Mouse (Mus musculus): ENCODE data around the gene Nsf.
"Not testable (repeated sequence)": the region's sequence is repeated elsewhere in the genome, so short reads cannot be mapped to it uniquely, and the experiment has no call there.

- TF ChIP-seq CTCF (IDR thresholded peaks at IDR 0.05; ENCODE audit: borderline replicate concordance, extremely low read depth, insufficient read depth, insufficient read length); POLR2A (IDR thresholded peaks at IDR 0.05; ENCODE audit: borderline replicate concordance, extremely low read depth, insufficient read depth, insufficient read length, poor library complexity, severe bottlenecking): not testable (repeated sequence)
Measured at GRCm38 (mm10) chr11:103990049-103990557, 36.2 kb upstream of the Nsf start.

All from brain, embryonic 14.5 days (tissue).